Mouse (Mus musculus): ENCODE measurements around the gene Prss33. TPM values are rescaled to one million over a fixed set of nuclear protein-coding genes. Genes with fewer than 3 reads are reported as not detected.
"Not testable (repeated sequence)": the region's sequence is repeated elsewhere in the genome, so short reads cannot be mapped to it uniquely, and the experiment has no call there.

The Prss33 gene
- polyA plus RNA-seq (2012; rRNA removed) = 0.89 and 1.2 TPM in 2 replicates

GRCm38 (mm10) chr17:23836006-23836575 lies at the start of gene Prss33:
Prss33 (minus strand) TSS chr17:23836056.
- no peak within 1 kb of the TSS for H3K27ac ChIP-seq (ENCODE audit: control insufficient read depth, insufficient read depth, low read depth, low read length)
- TF ChIP-seq CTCF (IDR thresholded peaks at IDR 0.05; ENCODE audit: control insufficient read depth, insufficient read depth, insufficient replicate concordance, low read depth, low read length) (no peak), POLR2A (IDR thresholded peaks at IDR 0.05; ENCODE audit: control insufficient read depth, low read depth, low read length) (no peak)
- H3K4me3 ChIP-seq (ENCODE audit: control insufficient read depth, low read depth, low read length) = no peak within 1 kb of the TSS
- no peaks in the 10 kb centered on the region for H3K27me3 ChIP-seq (ENCODE audit: control insufficient read depth, insufficient read depth, low read length)
- no peaks in the 10 kb centered on the region for H3K36me3 ChIP-seq (ENCODE audit: control insufficient read depth, insufficient read depth, low read length)
- H3K4me1 ChIP-seq (ENCODE audit: control insufficient read depth, insufficient read depth, low read length) = no peaks in the 10 kb centered on the region

DNA sequence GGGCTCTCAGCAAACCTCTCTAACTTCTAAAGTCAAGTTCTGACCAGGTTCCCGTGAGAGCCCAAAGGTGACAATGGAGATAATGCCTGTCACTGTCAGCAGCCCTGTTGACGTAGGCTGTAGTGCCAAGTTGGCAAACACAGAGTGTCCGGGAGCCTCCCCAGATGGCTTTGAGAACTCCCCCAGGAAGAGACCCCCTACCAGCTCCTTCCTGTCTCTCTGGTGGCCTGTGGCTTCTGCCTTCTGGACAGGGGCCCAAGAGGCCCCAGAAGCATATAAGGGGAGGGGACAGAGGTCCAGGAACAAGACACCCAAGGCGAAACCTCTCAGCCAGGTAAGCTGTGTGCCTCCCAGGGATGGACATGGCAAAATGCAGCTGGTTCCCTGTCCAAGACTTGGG lies 44.7 kb upstream of the Prss33 start, which contains the start of the genes Dcpp1 and Dcpp2:
TSS of gene Dcpp1 (plus strand) at position 301 of the 400 bp plus-strand sequence.
TSS of gene Dcpp2 (plus strand) at position 305 of the 400 bp plus-strand sequence.
- not testable (repeated sequence) for H3K36me3 ChIP-seq (ENCODE audit: control insufficient read depth, insufficient read depth, low read length)

GRCm38 (mm10) chr17:23877166-23877565 lies 41.3 kb upstream of the Prss33 start:
- Histone ChIP-seq H3K4me1 (ENCODE audit: control insufficient read depth, insufficient read depth, low read length) (no peaks in the 10 kb centered on the region), H3K36me3 (ENCODE audit: control insufficient read depth, insufficient read depth, low read length) (no peaks in the 10 kb centered on the region), H3K27me3 (ENCODE audit: control insufficient read depth, insufficient read depth, low read length) (no peaks in the 10 kb centered on the region), H3K27ac (ENCODE audit: control insufficient read depth, insufficient read depth, low read depth, low read length) (peak overlapping the region; percentile 52), H3K4me3 (ENCODE audit: control insufficient read depth, low read depth, low read length) (no peak overlapping the region)
- no peak for TF ChIP-seq CTCF (IDR thresholded peaks at IDR 0.05; ENCODE audit: control insufficient read depth, insufficient read depth, insufficient replicate concordance, low read depth, low read length)
- no peak for TF ChIP-seq POLR2A (IDR thresholded peaks at IDR 0.05; ENCODE audit: control insufficient read depth, low read depth, low read length)

More for the DNA sequence above, 44.7 kb upstream of the Prss33 start, which contains the start of the genes Dcpp1 and Dcpp2:
- not testable (repeated sequence) for H3K27me3 ChIP-seq (ENCODE audit: control insufficient read depth, insufficient read depth, low read length); H3K27ac ChIP-seq (ENCODE audit: control insufficient read depth, insufficient read depth, low read depth, low read length); H3K4me3 ChIP-seq (ENCODE audit: control insufficient read depth, low read depth, low read length); H3K4me1 ChIP-seq (ENCODE audit: control insufficient read depth, insufficient read depth, low read length)

GRCm38 (mm10) chr17:23876741-23877140 lies 40.9 kb upstream of the Prss33 start:
- Histone ChIP-seq H3K4me3 (ENCODE audit: control insufficient read depth, low read depth, low read length) (no peak overlapping the region), H3K27me3 (ENCODE audit: control insufficient read depth, insufficient read depth, low read length) (no peaks in the 10 kb centered on the region), H3K27ac (ENCODE audit: control insufficient read depth, insufficient read depth, low read depth, low read length) (peak overlapping the region; percentile 25; the same call in 1 of the 2 replicates), H3K4me1 (ENCODE audit: control insufficient read depth, insufficient read depth, low read length) (no peaks in the 10 kb centered on the region), H3K36me3 (ENCODE audit: control insufficient read depth, insufficient read depth, low read length) (no peaks in the 10 kb centered on the region)
- no peak for TF ChIP-seq POLR2A (IDR thresholded peaks at IDR 0.05; ENCODE audit: control insufficient read depth, low read depth, low read length)
- no peak for TF ChIP-seq CTCF (IDR thresholded peaks at IDR 0.05; ENCODE audit: control insufficient read depth, insufficient read depth, insufficient replicate concordance, low read depth, low read length)

- peak; percentile 65; the same call in 1 of the 2 replicates for TF ChIP-seq CTCF (IDR thresholded peaks at IDR 0.05; ENCODE audit: control insufficient read depth, insufficient read depth, insufficient replicate concordance, low read depth, low read length)
- no peak for TF ChIP-seq POLR2A (IDR thresholded peaks at IDR 0.05; ENCODE audit: control insufficient read depth, low read depth, low read length)
- Histone ChIP-seq H3K36me3 (ENCODE audit: control insufficient read depth, insufficient read depth, low read length) (no peaks in the 10 kb centered on the region), H3K4me1 (ENCODE audit: control insufficient read depth, insufficient read depth, low read length) (no peaks in the 10 kb centered on the region), H3K27me3 (ENCODE audit: control insufficient read depth, insufficient read depth, low read length) (no peaks in the 10 kb centered on the region), H3K27ac (ENCODE audit: control insufficient read depth, insufficient read depth, low read depth, low read length) (no peak overlapping the region), H3K4me3 (ENCODE audit: control insufficient read depth, low read depth, low read length) (no peak overlapping the region)
Observed at GRCm38 (mm10) chr17:23873884-23874856, 38.3 kb upstream of the Prss33 start.

DNA sequence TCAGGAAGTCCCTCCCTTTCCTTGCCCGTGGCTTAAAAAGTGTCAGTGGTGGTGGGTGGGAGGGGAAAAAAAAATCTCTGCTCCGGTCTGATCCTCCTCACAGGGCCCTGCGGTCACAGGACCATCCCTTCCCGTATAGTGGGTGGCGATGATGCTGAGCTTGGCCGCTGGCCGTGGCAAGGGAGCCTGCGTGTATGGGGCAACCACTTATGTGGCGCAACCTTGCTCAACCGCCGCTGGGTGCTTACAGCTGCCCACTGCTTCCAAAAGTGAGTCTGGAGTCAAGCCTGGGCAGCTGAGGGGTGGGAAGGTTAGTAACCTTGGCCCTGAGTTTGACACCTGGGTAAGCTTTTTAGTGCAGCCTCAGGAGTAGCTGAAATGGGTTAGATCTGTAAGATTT lies 32.7 kb upstream of the Prss33 start:
- peak overlapping the region; percentile 89 for H3K4me3 ChIP-seq (ENCODE audit: control insufficient read depth, low read depth, low read length)
- H3K27ac ChIP-seq (ENCODE audit: control insufficient read depth, insufficient read depth, low read depth, low read length) = no peak overlapping the region
- H3K4me1 ChIP-seq (ENCODE audit: control insufficient read depth, insufficient read depth, low read length) = peaks cover 12% of the 10 kb centered on the region
- TF ChIP-seq POLR2A (IDR thresholded peaks at IDR 0.05; ENCODE audit: control insufficient read depth, low read depth, low read length) (no peak), CTCF (IDR thresholded peaks at IDR 0.05; ENCODE audit: control insufficient read depth, insufficient read depth, insufficient replicate concordance, low read depth, low read length) (no peak)
- no peaks in the 10 kb centered on the region for H3K27me3 ChIP-seq (ENCODE audit: control insufficient read depth, insufficient read depth, low read length)
- no peaks in the 10 kb centered on the region for H3K36me3 ChIP-seq (ENCODE audit: control insufficient read depth, insufficient read depth, low read length)

DNA sequence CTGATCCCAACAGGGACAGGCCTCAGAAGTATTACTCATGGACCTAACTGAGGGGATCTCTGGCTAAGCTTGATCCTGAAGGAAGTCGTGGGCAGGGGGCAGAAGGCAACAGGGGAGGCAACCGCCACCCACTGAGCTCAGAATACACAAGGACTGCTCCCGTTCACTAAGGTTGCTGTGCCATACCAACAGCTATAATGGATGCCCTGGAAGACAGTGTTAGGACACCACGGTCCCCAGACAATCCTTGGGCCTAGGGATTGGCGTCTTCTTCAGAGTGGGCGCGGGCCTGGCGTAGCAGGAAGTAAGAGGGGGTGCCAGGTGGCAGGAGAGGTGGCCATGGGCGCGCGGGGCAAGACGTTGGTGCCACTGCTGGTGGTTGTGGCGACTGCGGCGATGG lies 31.9 kb upstream of the Prss33 start, which contains the start of gene Prss21:
TSS of gene Prss21 (plus strand) at position 301 of the 400 bp plus-strand sequence.
- Histone ChIP-seq H3K4me3 (ENCODE audit: control insufficient read depth, low read depth, low read length) (peak within 1 kb of the TSS; percentile 89), H3K4me1 (ENCODE audit: control insufficient read depth, insufficient read depth, low read length) (peaks cover 12% of the 10 kb centered on the region), H3K27me3 (ENCODE audit: control insufficient read depth, insufficient read depth, low read length) (no peaks in the 10 kb centered on the region), H3K36me3 (ENCODE audit: control insufficient read depth, insufficient read depth, low read length) (no peaks in the 10 kb centered on the region), H3K27ac (ENCODE audit: control insufficient read depth, insufficient read depth, low read depth, low read length) (peak within 1 kb of the TSS; percentile 47)
- TF ChIP-seq CTCF (IDR thresholded peaks at IDR 0.05; ENCODE audit: control insufficient read depth, insufficient read depth, insufficient replicate concordance, low read depth, low read length) = no peak
- peak; percentile 62; the same call in 1 of the 2 replicates for TF ChIP-seq POLR2A (IDR thresholded peaks at IDR 0.05; ENCODE audit: control insufficient read depth, low read depth, low read length)
